Comparison of ENCODE assay signal across 13 mouse cellular contexts in the genomic region with DNA sequence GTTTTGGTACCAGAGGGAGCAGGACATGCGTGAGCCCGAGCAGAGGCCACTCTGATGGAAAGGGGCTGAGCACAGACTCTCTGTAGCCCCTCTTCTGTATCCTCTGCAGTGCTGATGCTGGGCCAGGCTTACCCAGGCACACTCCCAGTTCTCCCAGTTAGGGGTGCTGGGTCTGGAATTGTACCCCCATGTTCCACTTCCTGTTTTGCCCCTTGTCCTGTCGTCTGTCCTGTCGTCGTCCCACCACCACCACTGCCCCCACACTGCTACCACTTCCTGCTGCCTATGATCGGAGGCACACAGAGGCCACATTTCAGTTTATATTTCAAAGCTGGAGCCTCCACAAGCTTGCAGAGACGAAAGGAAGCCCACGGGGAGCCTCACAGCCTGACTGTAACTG.
"Had no signal": no experiment of that assay in that cellular context is flagged by ENCODE, and none has a peak within 500 bp of the region (broad histone marks: within the 10 kb centered on the region; RNA-seq: fewer than 3 reads in every experiment).

No protein-coding gene starts in this region.

- DNase-seq: kidney, adult 11 months; kidney, adult 9 months; kidney, postnatal 36 days; liver; liver, embryonic 13.5 days; liver, postnatal 0 days; thymus, adult 18-20 months had no signal

- H3K4me3 ChIP-seq: limb, embryonic 12.5 days; liver, embryonic 13.5 days; lung, embryonic 15.5 days; midbrain, embryonic 15.5 days; neural tube, embryonic 12.5 days had no signal

- H3K27ac ChIP-seq: kidney, postnatal 0 days; limb, embryonic 12.5 days; liver, embryonic 13.5 days; lung, embryonic 15.5 days; neural tube, embryonic 12.5 days; stomach, postnatal 0 days had no signal

- ATAC-seq: liver, postnatal 0 days had no signal
